Mouse (Mus musculus) cerebellum, postnatal 4 days (tissue): ENCODE measurements at regions not wholly inside any gene's neighbourhood (a gene's known extent, or its start where the extent isn't known, plus 50 kb on each side); places are given as distances from the start of the nearest gene placed in this dataset.

Experiments
- DNase-seq, 2 experiments: peaks; one replicate each; pipeline ENCODE4 v3.0.0; 2022; ENCODE audit warnings: low spot score in 2 of 2, mixed read lengths in 1 of 2

DNA sequence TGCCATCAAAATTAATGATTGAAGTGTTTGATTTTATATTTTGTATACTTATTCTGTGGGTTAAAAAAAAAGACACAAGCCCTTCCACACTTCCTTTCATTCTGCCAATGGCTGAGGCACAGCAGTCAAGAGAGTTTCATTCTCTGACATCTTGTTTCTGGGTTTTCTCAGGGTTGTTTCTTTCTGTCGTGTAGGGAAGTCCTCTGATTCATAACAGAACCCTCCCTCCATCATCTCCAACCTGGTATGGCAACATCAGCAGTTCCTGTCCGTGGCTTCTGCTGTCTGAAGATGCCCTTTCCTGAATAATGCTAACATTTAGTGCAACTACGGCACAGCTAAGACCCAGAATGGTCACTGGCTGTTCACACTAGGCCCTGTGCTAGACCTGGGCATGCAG lies 167.3 kb downstream of the Hs3st3b1 start:
- DNase-seq, result no peak

DNA sequence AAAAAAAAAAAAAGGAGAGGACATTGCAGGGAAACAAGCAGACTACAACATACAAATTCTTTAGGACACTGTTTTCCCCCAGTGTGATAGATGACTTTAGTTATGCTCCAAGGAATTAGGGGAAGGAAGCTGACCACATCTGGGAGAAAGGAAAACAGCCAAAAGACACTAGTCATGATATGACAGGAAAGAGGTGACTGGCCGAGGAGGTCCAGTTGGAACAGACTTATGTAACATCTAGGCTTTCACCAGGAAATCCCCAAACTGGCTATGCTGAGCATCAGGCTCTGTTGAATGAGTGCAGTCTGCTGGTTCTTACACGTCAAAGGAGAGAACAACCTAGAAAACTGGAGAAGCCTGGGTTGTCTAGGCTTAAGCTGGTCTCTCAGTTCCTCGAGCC lies 163.8 kb downstream of the Hs3st3b1 start:
- DNase-seq, result no peak

DNA sequence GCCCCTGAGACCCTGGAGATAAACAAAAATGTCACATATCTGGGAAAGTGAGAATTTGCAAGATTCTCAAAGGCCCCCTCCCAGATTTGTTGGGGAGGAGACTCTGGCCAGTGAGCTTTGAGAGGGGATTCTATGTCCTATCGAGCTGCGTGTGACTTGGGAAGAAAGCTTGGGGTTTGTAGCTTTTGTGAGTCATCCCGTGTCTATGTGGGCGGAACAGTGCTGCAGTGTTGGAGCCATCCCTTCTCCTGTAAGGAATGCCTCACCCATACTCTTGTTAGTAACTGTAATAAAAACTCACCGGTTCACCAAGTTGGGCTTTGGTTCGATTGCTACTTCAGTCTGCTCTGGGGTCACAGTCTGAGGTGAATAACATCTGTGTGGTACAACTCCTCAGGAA lies 160.5 kb downstream of the Hs3st3b1 start:
- DNase-seq, result no peak

DNA sequence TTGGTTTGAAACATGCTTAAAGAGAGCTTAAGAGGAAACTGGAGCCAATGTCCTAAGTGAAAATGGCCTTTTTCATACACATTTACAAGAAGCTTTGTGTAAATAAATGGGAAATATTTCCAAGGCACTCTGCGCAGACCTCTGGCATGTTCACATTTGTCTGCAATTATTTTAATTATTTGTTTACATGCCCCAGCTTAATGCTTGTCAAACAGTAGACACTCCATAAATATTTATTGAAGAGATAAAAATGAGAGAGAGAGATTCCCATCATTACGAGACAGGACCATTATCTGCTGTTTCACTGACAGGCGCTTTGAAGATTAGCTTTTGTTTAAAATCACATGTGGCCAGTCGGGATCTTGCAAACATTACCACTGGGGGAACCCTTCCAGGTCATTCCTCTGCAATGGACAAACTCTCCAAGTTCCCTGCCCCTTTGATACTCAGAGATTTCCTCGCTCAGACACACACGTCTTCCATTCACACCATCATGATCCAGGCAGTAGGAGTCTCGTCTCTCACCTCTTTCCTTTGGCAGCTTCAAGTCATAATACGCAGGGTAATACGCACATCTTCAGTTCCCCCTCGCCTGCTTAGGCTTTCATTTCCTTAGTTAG lies 154.3 kb downstream of the Hs3st3b1 start:
- no peak for DNase-seq

- no peak for DNase-seq
These were observed 152.4 kb downstream of the Hs3st3b1 start for GRCm38 (mm10) chr11:63769738-63770137.

GRCm38 (mm10) chr11:63775382-63775781 lies 146.7 kb downstream of the Hs3st3b1 start:
- DNase-seq, result no peak

DNA sequence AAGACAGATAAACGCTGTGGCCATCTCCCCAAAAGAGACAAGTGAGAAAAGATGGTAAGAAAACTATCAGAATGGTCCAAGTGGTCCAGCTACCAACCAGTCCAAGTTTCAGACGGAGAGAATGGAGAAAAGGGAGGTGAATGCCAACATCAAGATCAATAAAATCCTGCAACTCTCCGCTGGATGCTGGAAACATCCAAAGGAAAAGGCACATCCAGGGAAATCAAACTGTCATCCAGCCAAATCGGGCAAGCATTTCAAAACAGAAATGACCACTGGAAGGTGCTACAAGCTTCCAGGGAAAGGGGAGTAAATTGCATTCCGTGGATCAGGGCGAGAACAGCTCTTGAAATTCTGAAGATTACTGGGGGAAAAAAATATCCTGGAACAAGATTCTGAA lies 142.7 kb downstream of the Hs3st3b1 start:
- no peak for DNase-seq

DNA sequence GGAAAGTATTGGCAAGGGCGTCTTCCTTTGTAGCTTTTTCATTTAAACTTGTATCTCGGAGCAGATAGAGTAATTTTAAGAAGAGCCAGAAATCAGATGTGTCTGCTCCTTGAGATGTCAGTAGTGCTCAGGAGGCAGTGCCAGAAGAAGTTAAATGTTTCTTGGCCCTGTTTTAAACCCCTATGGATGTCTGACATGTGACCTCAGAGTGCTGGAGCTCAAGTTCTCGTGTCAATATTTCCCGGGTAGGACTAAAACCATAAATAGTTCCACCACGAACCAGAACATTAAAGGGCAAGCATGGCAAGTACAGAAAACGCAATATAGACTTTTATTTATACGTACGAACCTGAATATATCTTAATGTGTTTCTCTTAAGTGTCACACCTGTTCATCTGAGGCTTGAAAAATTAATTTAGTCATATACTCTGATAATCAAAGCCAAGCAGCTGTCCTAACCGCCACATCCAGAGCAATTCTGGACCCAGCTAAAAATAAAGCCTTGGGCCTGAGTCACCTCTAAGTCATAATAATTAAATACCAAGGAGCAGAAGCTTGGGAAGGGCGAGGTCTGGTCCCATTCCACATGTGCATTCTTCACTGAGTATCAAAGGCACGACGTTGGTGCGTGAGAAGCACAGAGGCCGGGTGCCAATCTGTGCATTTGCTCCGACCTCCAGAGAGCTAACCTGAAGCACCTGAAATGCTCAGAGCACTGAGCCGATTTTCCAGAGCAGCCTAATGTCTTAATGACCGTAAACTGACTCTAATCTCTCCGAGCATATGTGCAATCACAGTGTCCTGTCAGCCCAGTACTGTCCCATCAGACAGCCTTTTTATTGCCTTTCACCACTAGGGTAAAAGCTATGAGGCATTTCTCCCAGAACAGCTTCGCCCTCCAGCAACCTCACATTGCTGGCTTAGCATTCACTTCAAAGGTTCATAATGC lies 139.8 kb downstream of the Hs3st3b1 start:
- DNase-seq, result no peak

DNA sequence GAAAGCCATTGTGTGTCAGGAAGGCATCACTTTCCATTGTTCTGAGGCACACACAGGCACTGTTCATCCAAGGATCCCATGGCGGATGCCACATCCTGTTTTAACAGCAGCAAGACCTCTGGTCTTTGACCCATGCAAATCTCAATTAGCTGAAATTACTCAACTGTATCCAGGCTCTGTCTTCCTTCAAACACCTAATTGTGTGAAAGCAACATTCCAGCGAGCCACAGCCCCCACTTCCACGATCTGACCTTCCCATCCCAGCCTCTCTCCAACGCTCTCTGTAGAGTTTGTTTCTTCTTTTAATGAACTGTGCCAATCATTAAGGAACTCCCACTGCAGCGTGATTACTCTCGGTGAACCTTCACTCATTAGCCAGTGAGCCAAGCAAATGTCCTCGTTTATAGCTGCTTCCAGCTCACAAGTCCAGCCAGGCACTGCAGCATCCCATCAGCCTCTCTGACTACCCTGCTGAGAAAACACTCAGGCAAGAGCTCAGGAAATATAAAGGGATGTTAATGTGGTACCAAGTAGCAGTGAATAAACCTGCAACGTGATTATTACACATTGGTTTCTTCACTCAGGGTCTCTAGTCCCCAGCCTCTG lies 136.7 kb downstream of the Hs3st3b1 start:
- DNase-seq, result no peak

GRCm38 (mm10) chr11:63785965-63786364 lies 136.1 kb downstream of the Hs3st3b1 start:
- no peak for DNase-seq

DNA sequence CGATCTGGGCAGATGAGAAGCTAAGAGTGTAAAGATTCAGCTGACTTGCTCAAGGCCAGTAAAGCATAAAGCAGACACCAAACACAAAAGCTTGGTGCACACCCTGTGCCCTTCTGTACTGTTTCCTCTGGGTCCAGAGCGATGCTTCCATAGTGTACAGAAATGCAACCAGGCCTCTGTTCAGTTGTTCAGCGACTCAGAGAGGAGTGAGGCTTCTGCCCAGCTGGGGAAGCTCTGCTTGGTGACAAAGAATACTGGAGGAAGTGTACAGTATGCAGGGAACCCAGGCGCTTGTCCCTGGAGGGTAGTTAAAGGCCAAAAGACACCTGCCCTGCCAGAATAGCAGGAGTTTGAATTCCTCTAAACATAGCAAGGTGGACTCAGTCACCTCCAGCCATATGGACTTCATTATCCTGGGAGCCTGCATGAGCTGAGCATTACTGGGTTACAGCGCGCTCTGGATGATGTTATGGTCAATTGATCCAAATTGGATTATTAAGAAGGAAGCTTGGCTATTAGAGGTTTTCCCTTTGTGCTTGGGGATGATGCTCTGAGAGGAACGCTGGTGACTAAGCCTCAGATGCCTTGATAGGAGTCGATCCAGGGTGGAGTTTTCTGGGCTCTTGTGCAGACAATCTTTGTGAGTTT lies 132.5 kb downstream of the Hs3st3b1 start:
- no peak for DNase-seq

- no peak for DNase-seq
These were observed 130.9 kb downstream of the Hs3st3b1 start for GRCm38 (mm10) chr11:63791004-63791862.

DNA sequence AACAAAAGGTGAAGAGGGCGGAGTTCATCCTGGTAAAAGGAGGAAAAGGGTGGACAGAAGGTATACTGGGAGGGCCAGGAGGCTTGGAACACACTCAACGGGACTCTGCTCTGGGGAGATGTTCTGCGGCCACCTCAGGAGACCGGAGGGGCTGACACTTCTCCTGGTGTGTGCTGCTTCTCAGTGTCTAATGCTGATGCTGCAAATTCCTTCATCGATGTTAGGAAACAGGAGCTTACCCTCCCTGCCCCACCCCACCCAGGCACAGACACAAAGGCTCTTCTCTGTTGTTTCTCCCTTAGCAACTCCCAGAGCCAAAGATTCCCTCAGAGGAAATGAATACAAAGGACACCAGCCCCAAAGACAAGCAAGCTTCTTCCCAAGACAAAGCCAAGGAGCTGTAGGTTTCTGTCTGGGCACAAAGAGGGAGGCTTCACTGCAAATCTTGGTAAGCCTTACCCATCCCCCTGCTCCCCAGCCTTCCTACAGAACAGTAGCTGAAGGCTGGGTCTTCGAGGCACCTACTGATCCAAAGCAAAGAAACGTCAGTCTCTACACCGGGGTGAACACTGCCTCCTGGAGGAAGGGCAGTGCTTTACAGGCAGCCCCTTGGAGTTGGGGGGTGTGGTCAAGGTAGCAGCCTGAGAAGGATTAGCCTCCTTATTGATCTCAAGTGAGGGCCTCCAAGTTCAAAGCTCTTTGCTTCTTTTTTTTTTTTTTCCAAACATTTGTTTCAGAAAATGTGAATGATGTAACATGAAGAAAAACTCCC lies 128.2 kb downstream of the Hs3st3b1 start:
- no peak for DNase-seq

- DNase-seq, result no peak
These were observed 109.9 kb downstream of the Hs3st3b1 start for GRCm38 (mm10) chr11:63812146-63812545.

DNA sequence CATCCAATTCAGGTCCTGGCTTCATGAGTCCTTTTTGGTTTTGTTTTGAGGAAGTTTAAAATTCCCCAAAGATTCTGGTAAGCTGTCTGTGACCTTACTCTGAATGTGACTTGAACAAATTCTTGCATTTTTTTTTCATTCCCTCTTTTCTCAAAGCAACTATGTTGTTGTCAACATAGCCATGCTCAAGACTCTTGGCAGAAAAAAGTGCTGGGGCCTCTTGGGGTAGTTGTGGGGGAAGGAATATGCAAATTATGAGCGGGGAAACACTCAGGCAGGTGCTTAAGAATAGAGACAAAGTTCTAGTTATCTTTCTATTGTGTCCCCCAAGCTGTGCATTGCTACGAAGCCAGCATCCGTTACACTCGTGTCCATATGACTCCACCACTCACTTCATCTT lies 99.2 kb downstream of the Hs3st3b1 start:
- no peak for DNase-seq

- DNase-seq, result no peak
These were observed 94.8 kb downstream of the Hs3st3b1 start for GRCm38 (mm10) chr11:63827271-63827762.

DNA sequence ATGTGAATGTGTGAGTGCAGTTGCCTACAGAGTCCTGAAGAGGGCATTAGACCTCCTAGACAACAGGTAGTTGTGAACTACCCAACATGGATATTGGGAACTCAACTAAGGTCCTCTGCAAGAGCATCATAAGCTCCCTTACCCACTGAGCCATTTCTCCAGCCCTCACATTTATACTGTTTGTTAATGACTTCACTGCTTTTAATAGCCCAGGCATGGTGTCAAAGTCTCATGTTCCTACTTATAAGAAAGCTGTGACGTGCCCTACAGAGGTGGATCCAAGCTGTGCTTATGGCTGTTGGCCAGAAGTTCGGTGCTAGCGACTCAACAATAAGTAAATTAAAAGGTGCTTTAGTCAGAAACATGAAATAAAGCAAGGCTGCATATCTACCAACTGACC lies 88.6 kb downstream of the Hs3st3b1 start:
- DNase-seq, result no peak

- no peak for DNase-seq
These were observed 88.0 kb downstream of the Hs3st3b1 start for GRCm38 (mm10) chr11:63834140-63834539.

- DNase-seq, result no peak
These were observed 87.5 kb downstream of the Hs3st3b1 start for GRCm38 (mm10) chr11:63834631-63835030.
